Mouse (Mus musculus) kidney, adult 2 months (tissue): ENCODE results near the gene Crocc2.

Experiments
- CTCF ChIP-seq: fragments of 200-500 bp; conservative IDR thresholded peaks from 2 replicates; pipeline ENCODE4 v1.5.1; 2011; ENCODE audit warnings: low read depth, mild to moderate bottlenecking, control low read depth, low read length, moderate library complexity, mixed read lengths; ENCODE audit not compliant: insufficient read depth, insufficient read length
- POLR2A ChIP-seq: fragments of 200-500 bp; IDR thresholded peaks from one replicate; pipeline ENCODE4 v1.6.1; 2011; ENCODE audit warnings: low read depth, low read length, control low read depth

GRCm38 (mm10) chr1:93272409-93272821 is 103.9 kb downstream of the Crocc2 start:
- TF ChIP-seq POLR2A, result no peak
- TF ChIP-seq CTCF, result no peak
